Mouse (Mus musculus) ES-CJ7 (cell line): ENCODE measurements at regions not wholly inside any gene's neighbourhood (a gene's known extent, or its start where the extent isn't known, plus 50 kb on each side); places are given as distances from the start of the nearest gene placed in this dataset.

ENCODE experiments used
- DNase-seq: peaks from one replicate; pipeline ENCODE4 v3.0.0; 2011; ENCODE audit warnings: low read depth, low spot score

DNA sequence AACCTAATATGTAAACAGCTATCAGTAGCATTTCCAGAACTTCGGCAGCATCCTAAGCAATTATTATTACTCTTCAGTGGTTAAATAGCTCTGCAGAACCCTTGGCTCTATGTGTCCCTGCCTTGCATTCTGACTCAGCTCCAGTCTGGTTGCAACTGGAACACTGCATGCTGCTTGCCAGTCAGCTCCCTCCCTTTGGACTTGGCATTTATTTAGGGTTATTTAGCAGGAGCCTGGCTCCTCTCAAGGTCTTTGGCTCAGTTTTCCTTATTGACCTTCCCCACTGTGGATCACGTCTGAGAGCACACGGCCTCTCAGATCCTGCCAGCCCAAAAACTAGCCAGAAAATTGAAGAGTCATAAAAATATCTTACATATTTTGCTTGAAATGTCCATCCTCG is 217.4 kb downstream of the Speer2 start:
- DNase-seq, result no peak

DNA sequence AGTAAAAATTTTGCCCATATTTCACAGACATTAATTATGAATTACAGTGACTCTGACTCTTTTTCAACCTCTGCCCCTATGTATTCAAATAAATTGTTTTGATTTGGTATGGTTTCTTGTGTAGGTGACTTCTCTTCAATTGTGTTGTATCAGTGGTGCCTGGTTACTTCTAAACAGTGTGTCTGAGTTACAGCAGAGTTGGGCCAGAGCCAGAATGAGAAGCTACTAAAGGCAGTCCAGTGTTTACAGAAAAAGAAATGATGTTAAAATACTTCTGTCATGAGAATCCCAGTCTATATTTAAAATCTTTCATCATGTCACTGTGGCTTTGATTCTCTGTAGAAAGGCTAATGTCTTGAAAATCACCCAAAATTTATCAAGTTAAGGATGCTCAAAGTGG is 255.8 kb downstream of the Speer2 start:
- DNase-seq, result no peak

DNA sequence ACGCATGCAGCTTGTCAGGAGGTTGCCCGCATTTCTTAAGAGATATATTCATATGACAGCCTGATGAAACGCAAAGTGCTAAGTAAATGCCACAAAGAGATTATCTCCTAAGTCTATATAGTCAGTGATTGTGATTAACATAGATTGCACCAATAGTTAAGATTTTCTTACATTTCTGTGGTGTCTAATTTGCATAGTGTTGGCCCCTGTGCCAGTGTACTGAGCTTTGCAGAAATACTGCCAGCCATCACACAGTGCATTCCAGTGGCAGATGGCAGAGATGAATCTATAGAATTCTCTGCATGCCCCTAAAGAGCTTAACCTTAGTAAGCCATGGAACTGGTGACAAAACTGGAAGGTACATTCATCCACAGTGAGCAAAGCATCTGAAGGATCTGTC is 262.6 kb downstream of the Speer2 start:
- no peak for DNase-seq

DNA sequence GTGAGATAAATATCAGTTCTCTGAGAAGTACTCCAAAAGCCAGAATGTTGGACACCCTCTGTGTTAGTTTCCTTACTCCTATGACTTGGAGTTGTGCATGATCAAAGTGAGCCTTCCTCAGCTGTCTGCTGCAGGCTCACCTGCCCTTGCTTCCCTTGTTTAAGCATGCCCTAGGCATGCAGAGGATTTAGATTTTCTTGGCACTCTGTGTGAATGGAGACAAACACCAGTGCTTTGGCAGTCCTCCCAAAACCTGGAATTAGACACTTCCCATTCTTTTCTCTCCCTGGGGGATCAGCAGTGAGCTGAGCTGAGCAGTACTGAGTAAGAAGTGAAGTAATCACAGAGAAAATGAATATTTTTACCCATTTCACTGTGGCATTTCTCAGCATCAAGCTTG is 286.3 kb downstream of the Speer2 start:
- DNase-seq, result peak; percentile 4

DNA sequence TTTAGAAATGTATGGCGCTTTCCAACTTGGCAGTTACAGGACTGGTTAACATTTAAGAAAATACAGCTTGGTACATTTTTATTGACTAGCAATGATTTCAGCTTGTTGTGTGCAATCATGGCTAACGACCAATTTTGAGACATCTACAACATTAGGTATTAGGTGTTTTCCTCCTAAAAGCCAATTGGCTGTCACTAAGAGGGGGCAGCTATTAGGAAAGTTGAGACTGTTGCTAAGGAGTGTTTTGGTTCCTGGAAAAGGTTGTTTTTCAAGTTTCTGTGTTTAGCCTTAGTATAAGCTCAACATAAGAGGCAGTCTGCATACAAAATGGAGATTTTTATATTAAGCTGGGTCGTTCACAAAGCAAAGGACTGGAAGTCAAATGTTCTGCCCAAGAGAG is 295.4 kb downstream of the Speer2 start:
- DNase-seq, result no peak

DNA sequence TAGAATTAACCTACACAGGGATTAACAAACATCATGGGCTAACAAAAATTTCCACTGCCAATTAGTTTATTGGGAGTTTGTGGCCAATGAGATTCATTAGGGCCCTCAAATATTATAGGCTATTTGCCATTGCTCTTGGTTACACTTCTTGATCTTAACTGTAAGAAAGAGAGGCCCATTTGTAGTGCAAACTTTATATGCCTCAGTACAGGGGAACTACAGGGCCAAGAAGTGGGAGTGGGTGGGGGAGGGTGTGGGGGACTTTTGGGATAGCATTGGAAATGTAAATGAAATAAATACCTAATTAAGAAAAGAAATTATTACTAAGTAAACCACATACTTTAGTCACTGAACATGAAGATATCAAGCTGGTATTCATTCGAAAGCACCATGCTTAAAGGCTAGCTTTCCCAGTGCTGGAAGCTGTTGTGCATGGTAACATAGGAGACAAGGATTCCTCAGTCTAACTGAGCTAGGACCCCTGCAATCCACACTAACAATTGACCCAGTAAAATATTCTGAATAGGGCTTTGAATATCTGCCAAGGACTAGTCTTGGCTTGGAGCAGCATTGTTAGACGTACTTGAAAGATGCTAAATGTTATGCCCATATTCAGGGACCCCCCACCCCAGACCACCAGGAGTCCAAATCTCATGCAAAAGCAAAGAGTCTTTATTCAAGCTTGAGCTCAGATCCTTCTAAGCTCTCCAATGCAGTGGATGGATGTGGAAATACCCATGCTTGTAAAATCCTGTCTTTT is 295.9 kb downstream of the Speer2 start:
- peak; percentile 5 for DNase-seq
